Mouse (Mus musculus): ENCODE measurements at regions not wholly inside any gene's neighbourhood (a gene's known extent, or its start where the extent isn't known, plus 50 kb on each side); places are given as distances from the start of the nearest gene placed in this dataset.

DNA sequence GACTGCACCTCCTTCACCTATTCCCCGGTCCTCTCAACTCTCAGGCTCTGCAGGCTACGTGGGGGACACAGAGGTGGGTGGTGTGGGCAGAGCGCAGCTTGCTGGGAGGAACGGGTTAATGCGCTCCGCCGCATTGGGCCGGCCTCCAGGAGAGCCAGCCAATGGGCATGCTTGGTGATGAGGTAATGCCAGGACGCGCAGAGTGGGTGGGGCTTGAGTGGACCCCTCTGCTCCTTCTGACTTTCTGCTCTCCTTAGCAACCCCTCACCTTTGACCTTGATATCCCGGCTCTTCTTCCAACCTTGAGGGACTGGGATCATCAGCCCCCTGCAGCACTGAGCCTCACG is 85.2 kb downstream of the 1700001O22Rik start:
- peak; percentile 79 to 80 for DNase-seq (ENCODE audit: low spot score in 2 of 2)

DNA sequence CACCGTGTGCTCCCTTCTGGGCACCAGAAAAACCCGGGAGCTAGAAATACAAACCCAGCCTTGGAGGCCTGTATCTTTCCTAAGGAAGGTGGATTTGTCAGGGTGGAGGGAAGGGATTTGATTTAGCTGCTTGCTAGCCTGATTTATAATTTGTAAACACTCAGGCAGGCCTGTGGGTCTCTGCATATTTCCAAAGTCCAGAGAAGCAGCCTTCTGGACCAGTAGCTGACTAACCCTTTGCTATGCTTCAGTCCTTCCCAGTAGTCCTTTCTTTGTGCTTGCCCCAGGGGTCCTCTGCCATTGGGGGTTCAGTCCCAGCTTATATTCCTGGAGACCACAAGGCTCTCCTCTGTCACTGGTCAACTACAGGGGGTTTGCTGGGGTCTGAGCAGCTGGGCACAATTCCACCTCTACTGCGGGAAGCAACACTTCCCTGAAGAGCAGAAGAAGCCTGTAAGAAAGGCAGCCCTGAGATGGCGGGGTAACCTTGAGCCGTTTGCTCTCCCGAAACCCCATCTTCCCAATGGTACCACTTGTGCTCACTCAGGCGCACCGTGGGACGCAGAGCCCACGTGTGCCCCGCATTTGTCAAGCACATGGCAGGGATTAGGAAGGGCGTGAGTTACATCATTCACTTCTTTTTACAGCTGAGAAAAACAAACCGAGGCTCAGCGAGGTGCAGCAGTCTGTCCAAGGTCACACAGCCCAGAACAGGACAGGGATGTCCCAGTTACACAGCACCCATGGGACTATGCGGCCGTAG is 85.7 kb downstream of the 1700001O22Rik start:
- DNase-seq (ENCODE audit: low spot score in 2 of 2) = no peak

- DNase-seq (ENCODE audit: low spot score in 2 of 2) = peak in 1 of 2 experiments; percentile 48
Observed at GRCm38 (mm10) chr2:30716580-30717565, 86.6 kb downstream of the 1700001O22Rik start.

- peak in 1 of 2 experiments; percentile 4 for DNase-seq (ENCODE audit: low spot score in 2 of 2)
Observed at GRCm38 (mm10) chr2:30715720-30716310, 87.6 kb downstream of the 1700001O22Rik start.

- peak in 1 of 2 experiments; percentile 56 for DNase-seq (ENCODE audit: low spot score in 2 of 2)
Observed at GRCm38 (mm10) chr2:30713535-30713934, 89.9 kb downstream of the 1700001O22Rik start.

DNA sequence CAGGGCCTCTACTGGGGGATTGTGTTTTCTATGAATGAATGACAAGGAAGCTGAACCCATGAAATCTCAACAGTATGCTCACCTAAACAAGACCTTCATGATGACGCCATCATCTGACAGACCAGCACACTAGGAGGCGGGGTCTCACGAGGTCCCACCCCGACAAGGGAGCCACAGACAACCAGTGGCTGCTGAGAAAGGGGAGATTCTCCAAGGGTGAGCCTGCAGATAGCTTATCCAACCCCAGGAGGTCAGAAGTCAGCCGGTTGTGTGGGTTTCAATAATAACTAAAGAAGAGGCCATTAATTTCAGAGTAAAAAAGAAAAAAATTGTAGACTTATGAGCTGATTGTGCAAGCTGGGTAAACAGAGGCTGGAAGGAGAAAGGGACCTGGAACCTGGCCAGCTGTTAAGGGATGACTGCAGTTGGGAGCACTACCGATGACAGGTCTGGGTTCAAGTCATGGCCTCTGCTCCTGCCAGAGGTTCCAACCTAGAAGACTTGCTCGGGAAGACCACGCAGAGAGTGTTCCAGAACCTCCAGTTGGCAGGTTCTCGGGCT is 90.5 kb downstream of the 1700001O22Rik start:
- DNase-seq (ENCODE audit: low spot score in 2 of 2) = peak in 1 of 2 experiments; percentile 23

GRCm38 (mm10) chr2:30711853-30712498 is 91.5 kb downstream of the 1700001O22Rik start:
- peak; percentile 88 to 91 for DNase-seq (ENCODE audit: low spot score in 2 of 2)

- no peak for DNase-seq (ENCODE audit: low spot score in 2 of 2)
Observed at GRCm38 (mm10) chr2:30711476-30711852, 92.0 kb downstream of the 1700001O22Rik start.

DNA sequence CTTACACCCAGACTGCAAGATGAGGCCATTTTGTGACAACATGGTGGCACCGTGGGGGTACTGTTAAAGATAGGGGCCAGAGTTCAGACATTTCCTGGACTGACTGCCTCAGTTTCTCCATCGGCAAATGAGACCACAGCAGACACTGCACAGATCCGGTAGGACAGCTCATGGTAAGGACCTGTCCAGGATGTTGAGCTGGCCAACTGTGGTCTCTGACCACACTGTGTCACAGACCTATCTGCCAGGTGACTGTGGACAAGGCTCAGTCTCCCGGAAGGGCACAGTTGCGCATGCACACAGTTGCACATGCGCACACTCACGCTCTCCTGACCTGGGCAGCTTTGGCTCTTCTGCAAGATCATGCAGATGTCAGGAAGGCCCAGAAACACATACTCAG is 92.6 kb downstream of the 1700001O22Rik start:
- no peak for DNase-seq (ENCODE audit: low spot score in 2 of 2)

DNA sequence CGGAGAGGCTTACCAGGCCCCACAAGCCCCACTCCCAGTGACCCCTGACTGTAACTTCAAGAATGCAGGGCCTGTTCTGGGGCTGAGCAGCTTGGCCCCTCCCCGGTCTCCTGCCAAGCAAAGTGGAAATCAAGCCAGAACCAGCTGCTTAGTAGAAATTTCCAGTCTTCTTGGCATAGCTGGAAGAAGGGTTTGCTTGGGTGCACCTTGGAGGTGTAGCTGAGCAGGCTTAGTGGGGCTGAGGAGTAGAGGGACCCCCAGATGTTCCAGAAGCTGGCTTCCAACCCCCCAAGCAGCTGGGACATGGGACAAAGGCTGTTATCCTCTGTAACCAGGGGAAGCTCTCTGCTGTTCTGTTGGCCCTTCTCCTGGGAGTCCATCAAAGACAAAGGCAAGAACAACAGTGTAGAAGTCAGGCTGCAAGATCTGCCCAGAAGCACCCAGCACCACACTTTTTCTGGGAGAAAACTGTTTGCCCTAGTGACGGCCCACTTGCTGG is 94.0 kb downstream of the 1700001O22Rik start:
- DNase-seq (ENCODE audit: low spot score in 2 of 2) = peak in 1 of 2 experiments; percentile 2

GRCm38 (mm10) chr2:30708762-30709385 is 94.6 kb downstream of the 1700001O22Rik start:
- peak in 1 of 2 experiments; percentile 9 for DNase-seq (ENCODE audit: low spot score in 2 of 2)

DNA sequence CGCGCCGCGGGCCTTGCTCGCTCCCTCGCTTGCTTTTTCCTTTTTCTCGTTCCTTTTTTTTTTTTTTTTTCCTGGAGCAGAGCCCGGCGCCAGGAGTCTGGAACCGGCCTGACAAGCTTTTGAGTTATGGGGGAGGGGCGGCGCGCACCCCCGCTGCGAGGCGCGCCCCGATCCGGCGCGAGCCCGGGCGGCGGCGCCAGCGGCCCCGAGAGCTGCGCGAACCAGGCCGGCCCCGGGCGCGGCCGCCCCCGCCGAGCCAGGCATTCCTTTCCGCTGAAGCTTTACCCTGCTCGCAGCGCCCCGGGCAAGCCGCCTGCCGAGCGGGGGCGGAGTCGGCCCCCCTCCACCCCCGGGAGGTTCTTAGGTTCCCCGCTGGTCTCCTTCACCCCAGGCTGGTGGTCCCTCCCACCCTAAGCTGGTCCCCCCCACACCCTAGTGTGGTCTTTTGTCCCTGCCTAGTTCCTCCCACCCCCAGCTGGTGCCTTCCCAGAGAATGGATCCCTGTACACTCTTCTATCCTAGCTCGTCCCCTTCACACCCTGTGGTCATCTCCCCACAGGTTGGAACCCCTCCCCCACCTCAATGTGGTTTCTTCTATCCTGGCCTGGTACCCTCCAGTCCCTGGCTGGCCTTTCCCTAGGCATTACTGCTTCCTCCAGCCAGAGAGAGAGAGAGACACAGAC is 95.3 kb downstream of the 1700001O22Rik start:
- DNase-seq (ENCODE audit: low spot score in 2 of 2) = peak; percentile 75 to 82

DNA sequence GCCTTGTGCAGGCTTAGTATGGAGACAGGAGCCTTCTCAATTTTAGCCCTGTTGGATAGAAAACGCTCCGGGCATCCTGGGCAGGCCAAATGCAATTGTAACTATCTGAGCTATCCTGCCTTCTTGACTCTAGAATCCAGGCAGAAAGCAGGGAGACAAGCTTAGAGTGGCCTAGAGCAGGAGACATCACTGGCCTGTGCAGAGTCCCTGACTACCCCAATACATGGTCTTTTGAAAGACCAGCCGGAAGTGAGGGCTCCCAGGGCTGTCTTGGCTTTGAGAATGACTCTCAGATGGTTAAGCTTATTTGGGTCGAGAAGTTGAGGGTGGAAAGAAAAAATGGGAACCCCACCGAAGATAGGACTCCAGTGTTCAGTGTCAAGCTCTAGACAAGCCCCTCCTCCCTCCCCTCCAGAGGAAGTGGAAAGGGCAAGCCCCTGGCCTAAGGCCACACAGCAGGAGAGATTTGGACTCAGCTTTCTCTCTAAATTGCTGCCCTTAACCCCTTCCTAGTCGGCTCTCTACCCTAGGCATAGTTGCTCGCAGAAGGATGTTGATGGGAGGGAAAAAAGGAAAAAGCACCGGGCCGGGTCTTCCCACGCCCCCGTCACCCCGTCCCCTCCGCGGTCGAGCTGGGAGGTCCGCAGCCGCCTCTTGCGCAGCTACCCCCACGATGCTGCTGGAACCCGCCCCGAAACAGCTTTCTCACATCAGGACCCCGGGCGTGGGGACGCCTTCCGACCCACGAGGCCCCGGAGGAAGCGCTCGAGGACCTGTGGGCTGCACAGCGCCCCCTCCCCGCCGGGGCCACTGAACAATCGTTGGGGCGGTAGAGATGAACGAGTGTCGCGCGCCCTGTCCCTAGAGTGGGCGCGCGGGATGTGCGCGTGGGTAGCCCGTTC is 96.1 kb downstream of the 1700001O22Rik start:
- DNase-seq (ENCODE audit: low spot score in 2 of 2) = peak; percentile 60 to 67

GRCm38 (mm10) chr2:30706036-30706435 is 97.4 kb downstream of the 1700001O22Rik start:
- DNase-seq (ENCODE audit: low spot score in 2 of 2) = peak in 1 of 2 experiments; percentile 2

GRCm38 (mm10) chr2:30703308-30703707 is 100.2 kb downstream of the 1700001O22Rik start:
- no peak for DNase-seq (ENCODE audit: low spot score in 2 of 2)

- DNase-seq (ENCODE audit: low spot score in 2 of 2) = no peak
Observed at GRCm38 (mm10) chr2:30702711-30703110, 100.8 kb downstream of the 1700001O22Rik start.

- DNase-seq (ENCODE audit: low spot score in 2 of 2) = no peak
Observed at GRCm38 (mm10) chr2:30700890-30701289, 102.6 kb downstream of the 1700001O22Rik start.

DNA sequence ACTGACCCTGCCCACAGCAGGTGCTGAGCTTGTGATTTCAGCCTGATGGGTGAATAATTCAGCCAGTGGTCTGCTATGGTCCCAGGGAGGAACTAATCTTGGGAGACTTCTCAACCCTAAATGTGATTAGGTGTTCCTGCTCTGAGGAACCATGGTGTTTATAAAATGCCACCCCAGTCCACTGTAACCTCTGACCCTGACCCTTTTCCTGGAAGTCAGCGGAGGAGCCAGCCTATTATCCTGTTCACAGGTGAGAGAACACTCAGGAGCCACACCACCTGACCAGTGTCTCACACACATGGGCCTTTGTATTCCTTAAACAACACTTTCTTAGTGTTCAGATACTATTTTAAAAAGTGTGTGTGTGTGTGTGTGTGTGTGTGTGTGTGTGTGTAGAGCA is 103.0 kb downstream of the 1700001O22Rik start:
- no peak for DNase-seq (ENCODE audit: low spot score in 2 of 2)
